Mouse (Mus musculus) ES-CJ7 (cell line): ENCODE data around the gene Ecel1.

ENCODE experiments used
- DNase-seq: peaks from one replicate; pipeline ENCODE4 v3.0.0; 2011; ENCODE audit warnings: low read depth, low spot score

The Ecel1 gene

GRCm38 (mm10) chr1:87102114-87102513 lies 54.2 kb downstream of the Ecel1 start:
- DNase-seq: no peak

GRCm38 (mm10) chr1:87101411-87101810 lies 54.9 kb downstream of the Ecel1 start, which contains the start of gene Alpi:
Alpi (minus strand) TSS chr1:87101606.
- no peak for DNase-seq

- DNase-seq: peak; percentile 77
These were observed 57.9 kb downstream of the Ecel1 start for GRCm38 (mm10) chr1:87098358-87098975.
